Mouse (Mus musculus) MEL (cell line): ENCODE measurements around the gene Mymx. TPM values are rescaled to one million over a fixed set of nuclear protein-coding genes. Genes with fewer than 3 reads are reported as not detected.
A peak's percentile ranks its signal among the peaks of the same experiment; 100 is the strongest.

Experiments used
- DNase-seq: peaks from one replicate; pipeline ENCODE4 v3.0.0; 2011; ENCODE audit warnings: low read depth, low spot score
- H3K27ac ChIP-seq: 2 replicates; pipeline ENCODE4 v1.5.1; 2012; ENCODE audit warnings: low read depth, mild to moderate bottlenecking, control low read depth, low read length, moderate library complexity; ENCODE audit not compliant: control insufficient read depth
- H3K27me3 ChIP-seq, 2 experiments: fragments of 150-350 bp in 1 of 2; sonication (generic) in 1 of 2; 2 replicates each; pipeline ENCODE4 v1.6.1; 2012; ENCODE audit warnings: low read length in 2 of 2, mild to moderate bottlenecking in 2 of 2, improper control_type of control experiment in 1 of 2, moderate library complexity in 1 of 2; ENCODE audit not compliant: insufficient read depth in 2 of 2, control insufficient read depth in 1 of 2
- H3K36me3 ChIP-seq, 2 experiments: 2 replicates each; pipeline ENCODE4 v1.6.1; 2012 to 2014; ENCODE audit warnings: low read length in 2 of 2, improper control_type of control experiment in 1 of 2, inconsistent platforms in 1 of 2, mild to moderate bottlenecking in 1 of 2; ENCODE audit not compliant: insufficient read depth in 2 of 2, control insufficient read depth in 1 of 2
- H3K4me1 ChIP-seq, 2 experiments: fragments of 150-350 bp in 1 of 2; sonication (generic) in 1 of 2; 2 replicates each; pipeline ENCODE4 v1.6.1; 2012; ENCODE audit warnings: low read length in 2 of 2, improper control_type of control experiment in 1 of 2, mild to moderate bottlenecking in 1 of 2; ENCODE audit not compliant: insufficient read depth in 2 of 2, control insufficient read depth in 1 of 2
- H3K4me3 ChIP-seq, 2 experiments: fragments of 150-350 bp in 1 of 2; sonication (generic) in 1 of 2; 2 replicates each; pipeline ENCODE4 v1.5.1; 2012; ENCODE audit warnings: low read depth in 2 of 2, low read length in 2 of 2, mild to moderate bottlenecking in 2 of 2, moderate library complexity in 2 of 2, control low read depth in 1 of 2, improper control_type of control experiment in 1 of 2; ENCODE audit not compliant: control insufficient read depth in 1 of 2, insufficient read depth in 1 of 2
- H3K79me2 ChIP-seq: 2 replicates; pipeline ENCODE4 v1.6.1; 2012; ENCODE audit warnings: mild to moderate bottlenecking, low read length, moderate library complexity; ENCODE audit not compliant: control insufficient read depth, poor library complexity, insufficient read depth
- H3K9ac ChIP-seq: 2 replicates; pipeline ENCODE4 v1.6.1; 2012; ENCODE audit warnings: low read depth, mild to moderate bottlenecking, control low read depth, low read length, moderate library complexity; ENCODE audit not compliant: control insufficient read depth, poor library complexity, severe bottlenecking
- H3K9me3 ChIP-seq: fragments of 150-350 bp; sonication (generic); replicated peaks from 2 replicates; pipeline ENCODE4 v1.6.1; 2012; ENCODE audit warnings: mild to moderate bottlenecking, low read length, improper control_type of control experiment, moderate library complexity; ENCODE audit not compliant: insufficient read depth
- BHLHE40 ChIP-seq: IDR thresholded peaks from 2 replicates; pipeline ENCODE4 v1.6.1; 2012; ENCODE audit warnings: low read depth, mild to moderate bottlenecking, inconsistent platforms, low read length, improper control_type of control experiment, borderline replicate concordance
- CHD1 ChIP-seq: IDR thresholded peaks from 2 replicates; pipeline ENCODE4 v1.6.1; 2012; ENCODE audit warnings: low read depth, mild to moderate bottlenecking, inconsistent platforms, low read length, improper control_type of control experiment
- CHD2 ChIP-seq: IDR thresholded peaks from 2 replicates; pipeline ENCODE4 v1.6.1; 2011; ENCODE audit warnings: low read length, improper control_type of control experiment
- CTCF ChIP-seq, 3 experiments: IDR thresholded peaks in 2 of 3; conservative IDR thresholded peaks in 1 of 3; 2 replicates each; pipeline ENCODE4 v1.5.1; 2011 to 2012; ENCODE audit warnings: low read length in 3 of 3, low read depth in 2 of 3, mild to moderate bottlenecking in 2 of 3, improper control_type of control experiment in 1 of 3, inconsistent platforms in 1 of 3, mixed read lengths in 1 of 3, moderate library complexity in 1 of 3; ENCODE audit not compliant: control insufficient read depth in 1 of 3, insufficient read depth in 1 of 3, poor library complexity in 1 of 3, severe bottlenecking in 1 of 3
- E2F4 ChIP-seq: IDR thresholded peaks from 2 replicates; pipeline ENCODE4 v1.6.1; 2011; ENCODE audit warnings: low read depth, low read length, improper control_type of control experiment, borderline replicate concordance
- EP300 ChIP-seq, 2 experiments: IDR thresholded peaks; 2 replicates each; pipeline ENCODE4 v1.6.1; 2011; ENCODE audit warnings: improper control_type of control experiment in 2 of 2, low read length in 2 of 2, low read depth in 1 of 2, mild to moderate bottlenecking in 1 of 2
- ETS1 ChIP-seq: IDR thresholded peaks from 2 replicates; pipeline ENCODE4 v1.6.1; 2012; ENCODE audit warnings: low read depth, mild to moderate bottlenecking, inconsistent platforms, low read length, improper control_type of control experiment, moderate library complexity
- GABPA ChIP-seq: IDR thresholded peaks from 2 replicates; pipeline ENCODE4 v1.6.1; 2012; ENCODE audit warnings: low read depth, mild to moderate bottlenecking, inconsistent platforms, low read length, improper control_type of control experiment, moderate library complexity
- GATA1 ChIP-seq: IDR thresholded peaks from 2 replicates; pipeline ENCODE4 v1.6.1; 2011; ENCODE audit warnings: low read depth, low read length, improper control_type of control experiment
- HCFC1 ChIP-seq: IDR thresholded peaks from 2 replicates; pipeline ENCODE4 v1.6.1; 2012; ENCODE audit warnings: low read depth, mild to moderate bottlenecking, inconsistent platforms, low read length, improper control_type of control experiment, moderate library complexity
- JUND ChIP-seq: IDR thresholded peaks from 2 replicates; pipeline ENCODE4 v1.6.1; 2011; ENCODE audit warnings: low read depth, mild to moderate bottlenecking, improper control_type of control experiment, low read length
- MAFK ChIP-seq: IDR thresholded peaks from 2 replicates; pipeline ENCODE4 v1.6.1; 2011; ENCODE audit warnings: low read depth, mild to moderate bottlenecking, low read length, improper control_type of control experiment, borderline replicate concordance
- MAX ChIP-seq: IDR thresholded peaks from 2 replicates; pipeline ENCODE4 v1.6.1; 2011; ENCODE audit warnings: low read length, improper control_type of control experiment
- MAZ ChIP-seq: IDR thresholded peaks from 2 replicates; pipeline ENCODE4 v1.6.1; 2012; ENCODE audit warnings: low read depth, mild to moderate bottlenecking, inconsistent platforms, low read length, improper control_type of control experiment
- MEF2A ChIP-seq: IDR thresholded peaks from 2 replicates; pipeline ENCODE4 v1.6.1; 2014; ENCODE audit warnings: low read depth, mild to moderate bottlenecking, inconsistent platforms, low read length, improper control_type of control experiment; ENCODE audit not compliant: poor library complexity, insufficient replicate concordance, severe bottlenecking; ENCODE audit errors: extremely low read depth
- MXI1 ChIP-seq: IDR thresholded peaks from 2 replicates; pipeline ENCODE4 v1.6.1; 2011; ENCODE audit warnings: mild to moderate bottlenecking, low read depth, low read length, improper control_type of control experiment
- MYB ChIP-seq: IDR thresholded peaks from 2 replicates; pipeline ENCODE4 v1.6.1; 2011; ENCODE audit warnings: mild to moderate bottlenecking, low read depth, low read length, improper control_type of control experiment
- NELFE ChIP-seq: IDR thresholded peaks from 2 replicates; pipeline ENCODE4 v1.6.1; 2011; ENCODE audit warnings: low read depth, low read length, improper control_type of control experiment
- NRF1 ChIP-seq: IDR thresholded peaks from 2 replicates; pipeline ENCODE4 v1.6.1; 2014; ENCODE audit warnings: low read depth, mild to moderate bottlenecking, inconsistent platforms, low read length, improper control_type of control experiment, moderate library complexity; ENCODE audit not compliant: poor library complexity, insufficient read depth, severe bottlenecking
- POLR2A ChIP-seq, 2 experiments: IDR thresholded peaks; 2 replicates each; pipeline ENCODE4 v1.6.1; 2011 to 2012; ENCODE audit warnings: low read length in 2 of 2, mild to moderate bottlenecking in 2 of 2, control low read depth in 1 of 2, improper control_type of control experiment in 1 of 2, low read depth in 1 of 2, moderate library complexity in 1 of 2; ENCODE audit not compliant: control insufficient read depth in 1 of 2, insufficient read depth in 1 of 2, poor library complexity in 1 of 2
- POLR2AphosphoS5 ChIP-seq: IDR thresholded peaks from 2 replicates; pipeline ENCODE4 v1.6.1; 2012; ENCODE audit warnings: low read depth, borderline replicate concordance, mild to moderate bottlenecking, inconsistent platforms, low read length, moderate library complexity, mixed read lengths
- RAD21 ChIP-seq: IDR thresholded peaks from 2 replicates; pipeline ENCODE4 v1.6.1; 2011; ENCODE audit warnings: mild to moderate bottlenecking, low read depth, low read length, improper control_type of control experiment
- RCOR1 ChIP-seq: IDR thresholded peaks from 2 replicates; pipeline ENCODE4 v1.6.1; 2012; ENCODE audit warnings: low read depth, mild to moderate bottlenecking, inconsistent platforms, low read length, improper control_type of control experiment
- SIN3A ChIP-seq: IDR thresholded peaks from 2 replicates; pipeline ENCODE4 v1.6.1; 2012; ENCODE audit warnings: low read length, improper control_type of control experiment, inconsistent platforms
- TAL1 ChIP-seq: IDR thresholded peaks from 2 replicates; pipeline ENCODE4 v1.6.1; 2012; ENCODE audit warnings: mild to moderate bottlenecking, inconsistent platforms, low read length, moderate library complexity, mixed read lengths
- TBP ChIP-seq: IDR thresholded peaks from 2 replicates; pipeline ENCODE4 v1.8.0; 2011; ENCODE audit warnings: low read depth, low read length, improper control_type of control experiment
- TCF12 ChIP-seq: IDR thresholded peaks from 2 replicates; pipeline ENCODE4 v1.6.1; 2014; ENCODE audit warnings: low read depth, mild to moderate bottlenecking, inconsistent platforms, low read length, improper control_type of control experiment, moderate library complexity
- UBTF ChIP-seq: IDR thresholded peaks from 2 replicates; pipeline ENCODE4 v1.6.1; 2012; ENCODE audit warnings: low read depth, mild to moderate bottlenecking, inconsistent platforms, low read length, improper control_type of control experiment, moderate library complexity, borderline replicate concordance; ENCODE audit not compliant: insufficient read depth
- USF2 ChIP-seq, 2 experiments: IDR thresholded peaks; 2 replicates each; pipeline ENCODE4 v1.6.1; 2011 to 2012; ENCODE audit warnings: improper control_type of control experiment in 2 of 2, low read length in 2 of 2, borderline replicate concordance in 1 of 2, inconsistent platforms in 1 of 2, low read depth in 1 of 2, mild to moderate bottlenecking in 1 of 2; ENCODE audit not compliant: insufficient read depth in 1 of 2
- ZC3H11A ChIP-seq: IDR thresholded peaks from 2 replicates; pipeline ENCODE4 v1.6.1; 2012; ENCODE audit warnings: low read depth, mild to moderate bottlenecking, inconsistent platforms, low read length, improper control_type of control experiment
- ZKSCAN1 ChIP-seq: IDR thresholded peaks from 2 replicates; pipeline ENCODE4 v1.6.1; 2012; ENCODE audit warnings: low read depth, mild to moderate bottlenecking, inconsistent platforms, low read length, improper control_type of control experiment, moderate library complexity
- ZMIZ1 ChIP-seq: IDR thresholded peaks from 2 replicates; pipeline ENCODE4 v1.6.1; 2012; ENCODE audit warnings: low read depth, mild to moderate bottlenecking, inconsistent platforms, low read length, improper control_type of control experiment, moderate library complexity
- polyA plus RNA-seq, 2 experiments: library from polyadenylated mRNA; stranded (reverse) in 1 of 2; unstranded in 1 of 2; fragments of >175 nt in 1 of 2; fragments of >200 nt in 1 of 2; gene quantifications; 2 replicates each; pipeline versions ENCODE4 v1.2.1 to v1.2.4; 2012; ENCODE audit warnings: low replicate concordance in 2 of 2, low read depth in 1 of 2; ENCODE audit not compliant: insufficient read length in 2 of 2, insufficient read depth in 1 of 2, missing spikeins in 1 of 2
- total RNA-seq: library from RNA; depleted of rRNA; stranded (reverse); fragments of 300-350 nt; gene quantifications from 2 replicates; pipeline ENCODE4 v1.2.3, GENCODE M21; 2012

Mymx gene
- total and polyA plus RNA-seq, 3 experiments: not detected

DNA sequence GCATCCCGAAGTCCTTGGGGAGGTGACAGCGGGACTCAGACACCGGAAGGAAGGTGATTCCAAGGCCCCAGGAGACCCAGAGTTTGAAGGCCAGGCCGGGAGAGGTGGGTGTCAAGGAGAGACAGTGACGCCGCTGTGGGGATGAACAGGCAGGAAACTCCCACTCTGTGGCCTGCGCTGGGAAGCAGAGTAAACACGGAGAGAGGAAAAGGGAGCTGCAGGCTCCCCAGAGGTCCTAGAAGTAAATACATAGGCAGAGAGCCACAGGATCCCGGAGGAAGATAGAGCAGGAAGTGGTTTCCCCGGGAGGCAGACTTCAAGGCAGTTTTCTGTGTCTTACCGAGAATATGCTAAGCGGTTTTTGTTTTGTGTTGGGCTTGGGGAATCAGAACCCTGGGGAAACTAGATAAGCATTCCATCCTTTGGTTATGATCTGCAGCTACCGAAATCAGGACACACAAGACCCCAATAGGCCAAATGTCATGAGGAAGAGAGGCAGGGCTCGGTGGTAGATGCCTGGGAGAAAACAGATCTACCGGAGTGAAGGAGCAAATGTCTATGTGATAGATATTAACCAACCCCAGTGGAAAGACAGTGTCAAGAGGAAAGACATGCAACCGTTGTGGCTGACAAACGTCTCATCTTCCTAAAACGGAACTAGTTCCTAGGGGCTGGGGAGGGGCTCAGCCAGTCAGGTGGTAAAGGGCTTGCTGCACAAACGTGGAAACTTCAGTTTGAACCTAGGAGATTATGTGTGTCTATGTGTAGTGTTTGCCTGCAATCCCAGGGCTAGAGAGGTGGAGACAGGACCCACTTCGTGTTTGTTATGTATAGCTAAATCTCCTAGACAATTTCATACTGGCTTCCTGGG lies 17.7 kb upstream of the Mymx start (continued):
- TF ChIP-seq USF2 (IDR thresholded peaks at IDR 0.05; ENCODE audit: borderline replicate concordance in 1 of 2, insufficient read depth in 1 of 2, low read depth in 1 of 2, low read length in 2 of 2) (no peak), SIN3A (peak; percentile 50), TAL1 (peak; percentile 37; the same call in 1 of the 2 replicates)
- TF ChIP-seq, all 39 proteins: peak for 19

DNA sequence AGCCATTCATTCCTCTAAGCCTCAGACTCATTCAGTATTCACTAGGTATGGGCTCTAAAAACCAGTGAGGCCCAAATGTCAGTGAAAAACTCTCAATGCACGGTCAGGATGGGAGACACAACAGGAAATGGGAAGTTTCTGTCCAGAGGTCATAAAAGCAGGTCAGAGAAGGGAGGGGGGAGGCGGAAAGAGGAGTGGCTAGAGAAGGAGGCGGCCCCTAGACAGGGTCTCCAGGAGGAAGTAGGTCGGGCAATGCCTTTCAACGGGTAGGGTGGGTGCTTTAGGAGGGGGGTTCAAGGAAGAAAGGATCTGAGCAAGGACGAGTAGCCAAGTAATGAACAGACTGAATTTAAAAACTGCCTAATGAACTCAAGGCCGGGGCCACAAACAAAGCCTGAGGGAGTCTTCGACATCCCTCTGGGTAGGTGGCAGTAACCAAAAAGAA lies 17.1 kb upstream of the Mymx start:
- Histone ChIP-seq H3K27me3 (no peaks in the 10 kb centered on the region), H3K4me1 (peaks cover 0 to 10% of the 10 kb centered on the region in 2 experiments)
- DNase-seq: peak; percentile 61
- TF ChIP-seq CTCF (IDR thresholded peaks at IDR 0.05 in 2 of 3, conservative IDR thresholded peaks at IDR 0.05 in 1 of 3; ENCODE audit: control insufficient read depth in 1 of 3, insufficient read depth in 1 of 3, low read depth in 2 of 3, low read length in 3 of 3, poor library complexity in 1 of 3, severe bottlenecking in 1 of 3) (no peak), BHLHE40 (no peak), MEF2A (no peak), GATA1 (no peak), E2F4 (no peak), ETS1 (no peak), TAL1 (no peak), MYB (no peak), CHD2 (no peak), RCOR1 (no peak), MAX (no peak), GABPA (no peak), POLR2AphosphoS5 (no peak), TBP (no peak), ZMIZ1 (no peak), UBTF (no peak), MAFK (no peak), RAD21 (no peak), EP300 (IDR thresholded peaks at IDR 0.05; ENCODE audit: low read depth in 1 of 2, low read length in 2 of 2) (0 out of 4 replicates have a peak, but pooled peaks of 1 of the 2 experiments have one; percentile 10), ZC3H11A (no peak), ZKSCAN1 (no peak), MXI1 (no peak), CHD1 (no peak), TCF12 (no peak), SIN3A (0 out of 2 replicates have a peak, but pooled peaks have one; percentile 10), MAZ (peak; percentile 71), NELFE (peak; percentile 45; the same call in 1 of the 2 replicates), POLR2A (IDR thresholded peaks at IDR 0.05; ENCODE audit: control insufficient read depth in 1 of 2, insufficient read depth in 1 of 2, low read depth in 1 of 2, low read length in 2 of 2, poor library complexity in 1 of 2) (no peak; a peak in 1 of 4 replicates), NRF1 (no peak), HCFC1 (peak; percentile 51; the same call in 1 of the 2 replicates), JUND (no peak)

More for the DNA sequence above, 17.1 kb upstream of the Mymx start:
- Histone ChIP-seq H3K9ac (peak overlapping the region; percentile 66), H3K27ac (peak overlapping the region; percentile 36), H3K79me2 (no peaks in the 10 kb centered on the region), H3K36me3 (peaks cover 0 to 5% of the 10 kb centered on the region in 2 experiments; a peak in 2 of 4 replicates), H3K4me3 (peak overlapping the region; percentile 50 to 84), H3K9me3 (no peaks in the 10 kb centered on the region)
